Mouse (Mus musculus): ENCODE data around the gene Comtd1.

Gene Comtd1

GRCm38 (mm10) chr14:21802543-21803206, 46.1 kb downstream of the Comtd1 start:
- no peak for DNase-seq

- DNase-seq = no peak
Measured at GRCm38 (mm10) chr14:21801624-21802023, 47.2 kb downstream of the Comtd1 start.

GRCm38 (mm10) chr14:21800641-21801040, 48.1 kb downstream of the Comtd1 start:
- DNase-seq = no peak

Measured in kidney, postnatal 36 days (tissue).